Mouse (Mus musculus) limb, embryonic 11.5 days (tissue): Measurements from ENCODE around the gene Dlec1. TPM values are rescaled to one million over a fixed set of nuclear protein-coding genes. Genes with fewer than 3 reads are reported as not detected.

Experiments used
- ATAC-seq: fragments of 200-750 bp; cut with Nextera tagmentation; 2 replicates; pipeline ENCODE4 v1.8.0; 2017; ENCODE audit warnings: low read depth; ENCODE audit not compliant: insufficient number of reproducible peaks, low FRiP score, low TSS enrichment
- DNase-seq: peaks from one replicate; pipeline ENCODE4 v3.0.0-alpha.2; 2015; ENCODE audit warnings: low spot score
- H3K27ac ChIP-seq: fragments of 300-500 bp; sonication (generic); replicated peaks from 2 replicates; pipeline ENCODE4 v1.5.1; 2014; ENCODE audit warnings: low read depth, mild to moderate bottlenecking, low read length
- H3K27me3 ChIP-seq: fragments of 300-500 bp; sonication (generic); 2 replicates; pipeline ENCODE4 v1.6.1; 2014; ENCODE audit warnings: mild to moderate bottlenecking, low read length, mixed read lengths; ENCODE audit not compliant: control insufficient read depth, insufficient read depth
- H3K36me3 ChIP-seq: fragments of 300-500 bp; sonication (generic); 2 replicates; pipeline ENCODE4 v1.6.1; 2014; ENCODE audit warnings: mild to moderate bottlenecking, low read length, moderate library complexity, mixed read lengths; ENCODE audit not compliant: control insufficient read depth, insufficient read depth
- H3K4me1 ChIP-seq: fragments of 300-500 bp; sonication (generic); 2 replicates; pipeline ENCODE4 v1.6.1; 2014; ENCODE audit warnings: low read length, mixed read lengths; ENCODE audit not compliant: control insufficient read depth, insufficient read depth
- H3K4me2 ChIP-seq: fragments of 300-500 bp; sonication (generic); 2 replicates; pipeline ENCODE4 v1.6.1; 2014; ENCODE audit warnings: low read depth, mild to moderate bottlenecking, moderate library complexity; ENCODE audit not compliant: severe bottlenecking
- H3K4me3 ChIP-seq: fragments of 300-500 bp; sonication (generic); 2 replicates; pipeline ENCODE4 v1.5.1; 2014; ENCODE audit warnings: low read depth, low read length
- H3K9ac ChIP-seq: fragments of 300-500 bp; sonication (generic); 2 replicates; pipeline ENCODE4 v1.6.1; 2014; ENCODE audit warnings: mild to moderate bottlenecking, low read length
- H3K9me3 ChIP-seq: fragments of 300-500 bp; sonication (generic); 2 replicates; pipeline ENCODE4 v1.6.1; 2016; ENCODE audit warnings: low read length; ENCODE audit not compliant: control insufficient read depth
- WGBS: fragments of 180-500 bp; shearing (Covaris S2); extraction: QIAGEN DNeasy Blood & Tissue Kit; methylation state at CpG from one replicate; pipeline ENCODE4 v1.1.7; 2014; 5-methylcytosine and 5-hydroxymethylcytosine counted together
- polyA plus RNA-seq: library from polyadenylated mRNA; unstranded; fragments of >200 nt; fragmentation: Nextera tagmentation; extraction: Ambion mirVana; gene quantifications from 2 replicates; pipeline ENCODE4 v1.2.1, GENCODE M21; 2014

The Dlec1 gene
- polyA plus RNA-seq, 1 experiment from 2014 or later, result 2.1 TPM

DNA sequence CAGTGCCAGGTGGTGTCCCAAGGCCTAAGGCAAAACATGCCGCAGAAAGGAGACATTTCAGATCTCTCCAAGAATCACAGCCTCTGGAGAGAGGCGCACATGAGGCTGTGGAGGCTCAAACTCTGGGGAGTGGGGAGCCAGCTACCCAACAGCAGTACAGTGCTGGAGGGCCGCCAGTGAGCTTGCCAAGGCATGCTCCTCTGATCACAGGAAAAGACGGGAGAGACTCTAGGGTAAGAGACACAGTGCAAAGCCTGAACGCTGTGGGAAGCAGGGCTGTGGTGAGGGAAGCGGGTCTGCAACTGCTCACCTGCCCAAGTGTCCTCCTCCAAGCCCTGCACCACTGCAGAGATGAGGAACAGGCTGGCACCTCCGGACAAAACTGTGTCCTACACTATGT is 53.5 kb downstream of the Dlec1 start:
- no peak overlapping the region for H3K4me3 ChIP-seq
- no peak overlapping the region for H3K4me2 ChIP-seq
- H3K27me3 ChIP-seq, result 0 out of 2 replicates have a peak, but pooled peaks cover 6% of the 10 kb centered on the region
- no peaks in the 10 kb centered on the region for H3K4me1 ChIP-seq
- no peaks in the 10 kb centered on the region for H3K36me3 ChIP-seq
- H3K9me3 ChIP-seq, result no peaks in the 10 kb centered on the region
- DNase-seq (no peak), ATAC-seq (no peak)
- H3K9ac ChIP-seq, result no peak overlapping the region
- no peak overlapping the region for H3K27ac ChIP-seq
- WGBS, result 54% methylated on average over 7 of the region's 7 CpGs

DNA sequence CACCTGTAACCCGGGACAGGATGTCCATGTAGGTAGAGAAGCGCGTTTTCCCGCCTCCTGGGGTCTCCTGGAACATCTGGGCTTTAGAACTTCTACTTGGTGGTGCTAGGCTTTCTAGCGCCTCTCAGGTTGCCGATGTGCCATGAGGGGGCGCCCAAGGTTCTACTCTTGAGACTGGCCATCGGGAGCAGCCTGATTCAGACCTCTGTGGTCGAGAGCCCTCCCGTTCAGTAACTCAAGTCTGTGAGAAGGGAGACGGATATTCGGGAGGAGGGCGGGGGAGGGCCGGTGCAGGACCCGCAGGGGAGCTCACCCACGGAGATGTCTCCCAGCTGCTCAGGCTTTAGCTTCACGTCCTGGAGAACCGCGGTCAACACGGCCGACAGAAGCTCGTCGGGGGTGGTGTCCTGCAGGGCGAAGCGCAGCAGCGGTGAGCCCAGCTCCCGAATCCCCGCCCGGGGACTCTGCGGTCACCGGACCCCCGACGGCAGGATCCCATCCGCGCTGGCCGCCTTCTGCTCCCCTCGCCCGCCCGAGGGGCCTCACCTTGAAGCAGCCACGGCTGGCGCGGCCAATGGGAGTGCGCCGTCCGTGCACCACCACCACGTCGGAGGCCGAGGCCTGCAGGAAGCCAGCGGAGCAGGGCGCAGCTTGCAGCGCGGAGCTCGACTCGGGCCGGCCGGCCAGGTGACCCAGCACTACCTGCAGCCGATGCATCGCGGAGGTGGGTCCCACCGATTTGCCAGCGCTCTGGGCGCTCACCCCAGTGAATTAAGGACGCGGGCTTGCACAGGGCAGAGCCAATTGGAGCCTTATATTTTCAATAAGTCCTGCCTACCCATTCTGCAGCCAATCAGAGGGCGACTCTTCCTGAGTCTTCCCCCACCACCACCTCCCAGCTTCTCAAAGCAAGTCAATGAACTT is 54.3 kb downstream of the Dlec1 start, which contains the start of gene Acaa1b:
Acaa1b (minus strand) TSS at position 816 of the 924 bp plus-strand sequence.
- H3K4me3 ChIP-seq, result peak within 1 kb of the TSS; percentile 41
- H3K27ac ChIP-seq, result no peak within 1 kb of the TSS
- H3K9me3 ChIP-seq, result no peaks in the 10 kb centered on the region
- WGBS, result 1% methylated on average over 65 of the region's 65 CpGs
- ATAC-seq, result peak; percentile 73
- peak; percentile 87 for DNase-seq
- H3K4me2 ChIP-seq, result peak within 1 kb of the TSS; percentile 61
- no peaks in the 10 kb centered on the region for H3K4me1 ChIP-seq
- no peak within 1 kb of the TSS for H3K9ac ChIP-seq
- H3K27me3 ChIP-seq, result 0 out of 2 replicates have a peak, but pooled peaks cover 6% of the 10 kb centered on the region
- no peaks in the 10 kb centered on the region for H3K36me3 ChIP-seq

DNA sequence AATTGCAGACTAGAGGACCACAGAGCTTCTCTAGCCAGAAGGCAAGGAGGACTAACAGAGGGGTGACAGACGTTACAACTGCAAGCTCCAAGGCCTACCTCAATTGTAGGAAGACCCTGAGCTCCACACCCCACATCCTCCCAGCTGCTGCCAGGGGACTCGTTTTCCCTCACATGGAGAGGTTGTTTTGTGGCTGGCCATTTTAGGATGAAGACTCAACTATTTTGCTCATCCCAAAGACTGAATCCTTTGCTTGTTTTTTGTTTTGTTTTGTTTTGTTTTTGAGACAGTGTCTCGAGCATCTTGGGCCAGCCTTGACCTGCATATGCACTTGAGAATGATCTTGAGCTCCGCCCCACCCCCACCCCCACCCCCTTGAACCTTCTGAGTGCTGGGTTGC is 56.6 kb downstream of the Dlec1 start, which contains the start of gene Gm47289:
Gm47289 (plus strand) TSS at position 301 of the 400 bp plus-strand sequence.
- Histone ChIP-seq H3K36me3 (no peaks in the 10 kb centered on the region), H3K9me3 (no peaks in the 10 kb centered on the region), H3K9ac (no peak within 1 kb of the TSS), H3K4me2 (no peak within 1 kb of the TSS), H3K4me1 (no peaks in the 10 kb centered on the region), H3K27ac (no peak within 1 kb of the TSS), H3K4me3 (no peak within 1 kb of the TSS), H3K27me3 (0 out of 2 replicates have a peak, but pooled peaks cover 6% of the 10 kb centered on the region)
- no peak for ATAC-seq
- no peak for DNase-seq
- WGBS, result 55% methylated on average over 4 of the region's 4 CpGs

DNA sequence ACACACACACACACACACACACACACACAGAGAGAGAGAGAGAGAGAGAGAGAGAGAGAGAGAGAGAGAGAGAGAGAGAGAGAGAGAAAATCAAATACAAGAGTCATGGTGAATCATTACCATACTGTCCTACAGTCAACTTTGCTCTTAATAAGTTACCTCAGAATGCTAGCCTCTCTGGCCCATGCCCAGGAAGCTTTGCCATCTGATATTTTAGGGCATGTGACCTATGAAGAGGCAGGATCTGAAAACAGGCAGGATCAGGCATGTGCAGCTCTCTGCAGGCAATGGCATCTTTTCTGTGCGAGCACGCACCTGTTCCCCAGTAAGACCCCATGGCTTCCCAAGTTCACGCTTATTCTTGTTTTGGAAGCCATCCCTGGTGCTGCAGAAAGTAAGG is 58.4 kb downstream of the Dlec1 start:
- Histone ChIP-seq H3K9me3 (no peaks in the 10 kb centered on the region), H3K4me3 (no peak overlapping the region), H3K4me1 (no peaks in the 10 kb centered on the region), H3K27ac (no peak overlapping the region), H3K4me2 (no peak overlapping the region), H3K9ac (no peak overlapping the region), H3K36me3 (no peaks in the 10 kb centered on the region), H3K27me3 (0 out of 2 replicates have a peak, but pooled peaks cover 4% of the 10 kb centered on the region)
- WGBS, result 88% methylated on average over 3 of the region's 3 CpGs
- no peak for ATAC-seq
- DNase-seq, result no peak

DNA sequence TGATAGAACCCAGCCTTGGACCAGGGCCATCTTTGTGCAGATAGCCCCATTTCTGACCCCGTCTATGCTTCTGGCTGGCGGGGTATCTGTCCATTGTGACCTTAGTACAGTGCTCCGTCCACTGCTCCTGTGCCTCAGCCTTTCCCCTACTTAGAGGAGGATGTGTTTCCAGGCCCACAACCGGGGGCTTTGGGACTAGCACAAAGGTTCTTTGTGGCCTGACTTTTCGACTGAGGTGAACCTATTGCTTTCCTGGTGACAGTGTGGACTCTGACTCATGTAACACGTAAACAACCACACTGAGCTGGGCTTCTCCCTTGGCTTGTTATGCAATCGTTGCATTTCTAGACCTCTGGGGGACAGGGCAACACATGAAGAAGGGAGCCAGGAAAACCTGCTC is 62.5 kb downstream of the Dlec1 start:
- no peaks in the 10 kb centered on the region for H3K36me3 ChIP-seq
- H3K4me3 ChIP-seq, result no peak overlapping the region
- ATAC-seq, result no peak
- H3K4me2 ChIP-seq, result no peak overlapping the region
- DNase-seq, result no peak
- no peak overlapping the region for H3K9ac ChIP-seq
- no peaks in the 10 kb centered on the region for H3K9me3 ChIP-seq
- no peaks in the 10 kb centered on the region for H3K4me1 ChIP-seq
- whole genome bisulfite sequencing, result 83% methylated on average over 7 of the region's 7 CpGs
- H3K27ac ChIP-seq, result no peak overlapping the region
- H3K27me3 ChIP-seq, result no peaks in the 10 kb centered on the region

DNA sequence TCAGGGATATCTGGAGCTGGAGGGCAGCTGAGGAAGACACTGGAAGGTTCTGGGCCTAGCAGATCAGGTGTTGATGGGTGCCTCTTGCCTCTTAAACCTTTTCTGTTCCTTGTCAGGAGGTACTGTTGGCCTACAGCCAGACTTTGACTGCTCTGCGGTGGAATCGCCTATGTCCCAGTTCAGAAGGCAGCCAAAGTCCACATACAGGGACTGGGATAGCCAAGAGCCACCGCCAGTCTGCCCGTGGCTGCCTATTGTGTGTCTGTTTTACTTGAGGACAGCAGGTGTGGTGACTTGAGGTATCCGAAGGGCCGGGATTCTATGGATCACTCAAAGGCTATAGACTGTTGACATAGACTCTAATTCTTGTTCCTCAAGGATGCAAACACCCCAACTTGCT is 63.3 kb downstream of the Dlec1 start:
- H3K27ac ChIP-seq, result no peak overlapping the region
- ATAC-seq, result no peak
- no peak overlapping the region for H3K4me2 ChIP-seq
- no peaks in the 10 kb centered on the region for H3K36me3 ChIP-seq
- H3K9me3 ChIP-seq, result no peaks in the 10 kb centered on the region
- no peak overlapping the region for H3K4me3 ChIP-seq
- WGBS, result 91% methylated on average over 6 of the region's 6 CpGs
- no peaks in the 10 kb centered on the region for H3K4me1 ChIP-seq
- H3K27me3 ChIP-seq, result no peaks in the 10 kb centered on the region
- no peak for DNase-seq
- no peak overlapping the region for H3K9ac ChIP-seq

DNA sequence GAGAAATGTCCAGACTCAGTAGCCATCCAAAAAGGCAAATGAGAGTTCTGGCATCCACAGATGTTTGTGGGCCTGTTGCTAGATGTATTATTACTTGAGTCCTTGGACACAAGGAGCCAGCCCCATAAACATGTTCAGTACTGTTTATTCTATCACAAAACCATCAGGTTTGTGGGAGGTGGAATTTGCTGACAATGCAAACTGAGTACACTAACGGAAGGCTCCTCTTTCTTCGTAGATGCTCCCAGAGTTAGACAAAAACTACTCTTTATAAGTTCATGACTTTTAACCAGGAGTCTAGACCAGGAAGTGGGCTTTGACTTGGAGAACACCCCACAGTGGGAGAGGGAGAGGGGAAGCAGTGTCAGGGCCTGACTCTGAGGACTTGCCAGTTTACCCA is 65.3 kb downstream of the Dlec1 start:
- DNase-seq, result no peak
- ATAC-seq, result no peak

DNA sequence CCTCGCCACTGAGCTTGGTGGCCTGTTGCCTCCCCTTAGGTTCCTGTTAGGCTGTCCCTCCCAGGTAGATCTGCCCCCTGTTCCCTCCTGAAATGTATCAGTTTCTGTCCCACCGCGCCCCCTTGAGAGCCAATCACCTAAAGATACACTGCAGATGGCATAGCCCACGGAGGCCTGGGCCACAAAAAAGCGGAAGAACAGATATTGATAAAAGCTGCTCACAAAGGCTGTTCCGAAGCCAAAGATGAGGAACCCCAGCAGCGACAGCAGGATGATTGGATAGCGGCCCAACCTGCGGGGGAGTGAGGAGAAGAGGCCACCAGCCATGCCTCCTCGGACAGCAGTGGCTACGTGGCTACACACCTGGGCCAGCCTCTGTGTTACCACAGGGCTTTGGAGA is 77.0 kb downstream of the Dlec1 start:
- no peak overlapping the region for H3K4me2 ChIP-seq
- DNase-seq (no peak), ATAC-seq (no peak)
- H3K27ac ChIP-seq, result no peak overlapping the region
- H3K36me3 ChIP-seq, result no peaks in the 10 kb centered on the region
- no peak overlapping the region for H3K9ac ChIP-seq
- no peaks in the 10 kb centered on the region for H3K27me3 ChIP-seq
- no peaks in the 10 kb centered on the region for H3K9me3 ChIP-seq
- H3K4me3 ChIP-seq, result no peak overlapping the region
- 91% methylated on average over 11 of the region's 11 CpGs for WGBS
- H3K4me1 ChIP-seq, result no peaks in the 10 kb centered on the region

More for the DNA sequence above, 65.3 kb downstream of the Dlec1 start:
- H3K9ac ChIP-seq, result no peak overlapping the region
- WGBS, result 97% methylated on average over 2 of the region's 2 CpGs
- no peak overlapping the region for H3K27ac ChIP-seq
- H3K4me2 ChIP-seq, result no peak overlapping the region
- H3K9me3 ChIP-seq, result no peaks in the 10 kb centered on the region
- H3K27me3 ChIP-seq, result no peaks in the 10 kb centered on the region
- H3K4me3 ChIP-seq, result no peak overlapping the region
- no peaks in the 10 kb centered on the region for H3K4me1 ChIP-seq
- no peaks in the 10 kb centered on the region for H3K36me3 ChIP-seq
